In genomic region chr9:111184929-111185328, GRCm38 (mm10) we compare ENCODE assay signal across 15 mouse cellular contexts.
DNase-seq lines count a peak whose midpoint lies in the region; ATAC-seq and TF ChIP-seq lines count a peak whose summit lies in the region.
"Had no signal": no experiment of that assay in that cellular context is flagged by ENCODE, and none has a peak within 500 bp of the region (broad histone marks: within the 10 kb centered on the region; RNA-seq: fewer than 3 reads in every experiment).

No protein-coding gene starts in this region.

- H3K9ac ChIP-seq in forebrain, embryonic 11.5 days (ENCODE audit: low read length), result no peak overlapping the region
- H3K9ac ChIP-seq in liver, embryonic 16.5 days (ENCODE audit: low read depth, low read length), result no peak overlapping the region
- H3K9ac ChIP-seq: embryonic facial prominence, embryonic 15.5 days; lung, embryonic 14.5 days had no signal

- peaks cover 2% of the 10 kb centered on the region; the same call in 1 of the 2 replicates for H3K36me3 ChIP-seq in forebrain, embryonic 11.5 days (ENCODE audit: control insufficient read depth, insufficient read depth, low read length)
- H3K36me3 ChIP-seq in forebrain, embryonic 10.5 days (replicated peaks), result peaks cover 15% of the 10 kb centered on the region
- no peaks in the 10 kb centered on the region for H3K36me3 ChIP-seq in testis, adult 2 months (ENCODE audit: control insufficient read depth, insufficient read depth, low read length)
- H3K36me3 ChIP-seq in liver, embryonic 16.5 days (ENCODE audit: control insufficient read depth, insufficient read depth), result no peaks in the 10 kb centered on the region; the same call in 1 of the 2 replicates

- peak; percentile 33; the same call in 1 of the 2 replicates for TF ChIP-seq POLR2A in testis, adult 2 months (IDR thresholded peaks at IDR 0.05; ENCODE audit: control insufficient read depth, low read depth, low read length)

- no peak overlapping the region for H3K27ac ChIP-seq in forebrain, embryonic 11.5 days (ENCODE audit: low read depth, low read length)
- H3K27ac ChIP-seq in forebrain, embryonic 10.5 days, result no peak overlapping the region
- no peak overlapping the region for H3K27ac ChIP-seq in testis, adult 2 months (ENCODE audit: control insufficient read depth, insufficient read depth, low read depth, low read length)
- H3K27ac ChIP-seq in liver, embryonic 16.5 days (ENCODE audit: low read length), result no peak overlapping the region
- H3K27ac ChIP-seq: embryonic facial prominence, embryonic 15.5 days had no signal

- no peak for DNase-seq in forebrain, embryonic 11.5 days (ENCODE audit: low spot score)
- DNase-seq in forebrain, embryonic 10.5 days (ENCODE audit: extremely low spot score, low spot score), result no peak
- DNase-seq in testis, postnatal 14 days (ENCODE audit: low spot score), result no peak
- DNase-seq in ovary, postnatal 10 days (ENCODE audit: low spot score), result no peak
- no peak for DNase-seq in left cerebral cortex, adult 11 months (ENCODE audit: low spot score)
- DNase-seq in left cerebral cortex, adult 8-10 months (ENCODE audit: low spot score in 2 of 2), result no peak
- DNase-seq: adrenal gland, adult 8-10 months; cerebellum, postnatal 10 days; heart, postnatal 14 days; kidney, adult 11 months; kidney, postnatal 4 days; lung, embryonic 14.5 days had no signal

- H3K4me3 ChIP-seq in forebrain, embryonic 11.5 days (ENCODE audit: low read depth, low read length), result no peak overlapping the region
- H3K4me3 ChIP-seq in forebrain, embryonic 10.5 days, result no peak overlapping the region
- peak overlapping the region; percentile 58; the same call in 1 of the 2 replicates for H3K4me3 ChIP-seq in testis, adult 2 months (ENCODE audit: control insufficient read depth, low read depth, low read length)
- no peak overlapping the region for H3K4me3 ChIP-seq in liver, embryonic 16.5 days (ENCODE audit: low read depth, low read length)
- H3K4me3 ChIP-seq: embryonic facial prominence, embryonic 15.5 days had no signal

- H3K4me2 ChIP-seq in forebrain, embryonic 11.5 days (ENCODE audit: low read depth, low read length, severe bottlenecking), result no peak overlapping the region
- no peak overlapping the region for H3K4me2 ChIP-seq in liver, embryonic 16.5 days (ENCODE audit: low read depth, low read length)
- H3K4me2 ChIP-seq: embryonic facial prominence, embryonic 15.5 days; lung, embryonic 14.5 days had no signal

- peaks cover 2% of the 10 kb centered on the region; the same call in 1 of the 2 replicates for H3K4me1 ChIP-seq in forebrain, embryonic 11.5 days (replicated peaks; ENCODE audit: control insufficient read depth, insufficient read depth, low read length)
- peaks cover 13% of the 10 kb centered on the region for H3K4me1 ChIP-seq in forebrain, embryonic 10.5 days
- H3K4me1 ChIP-seq in testis, adult 2 months (ENCODE audit: control insufficient read depth, insufficient read depth, low read length), result no peaks in the 10 kb centered on the region
- H3K4me1 ChIP-seq in liver, embryonic 16.5 days (ENCODE audit: control insufficient read depth, low read depth, low read length), result no peaks in the 10 kb centered on the region
- H3K4me1 ChIP-seq: embryonic facial prominence, embryonic 15.5 days had no signal

- no peaks in the 10 kb centered on the region for H3K27me3 ChIP-seq in forebrain, embryonic 11.5 days (ENCODE audit: control insufficient read depth, insufficient read depth, low read length)
- no peaks in the 10 kb centered on the region for H3K27me3 ChIP-seq in forebrain, embryonic 10.5 days (ENCODE audit: poor library complexity, severe bottlenecking)
- no peaks in the 10 kb centered on the region for H3K27me3 ChIP-seq in testis, adult 2 months (ENCODE audit: control insufficient read depth, insufficient read depth, low read length)
- H3K27me3 ChIP-seq in liver, embryonic 16.5 days (ENCODE audit: control insufficient read depth, insufficient read depth, low read depth, low read length), result no peaks in the 10 kb centered on the region
- H3K27me3 ChIP-seq: embryonic facial prominence, embryonic 15.5 days had no signal

- WGBS in forebrain, embryonic 11.5 days, result 34% methylated on average over 4 of the region's 4 CpGs
- 46% methylated on average over 4 of the region's 4 CpGs for WGBS in forebrain, embryonic 10.5 days
- 80% methylated on average over 4 of the region's 4 CpGs for WGBS in liver, embryonic 16.5 days (ENCODE audit: insufficient replicate concordance)

- H3K9me3 ChIP-seq in forebrain, embryonic 11.5 days (ENCODE audit: control insufficient read depth, low read length), result no peaks in the 10 kb centered on the region
- no peaks in the 10 kb centered on the region for H3K9me3 ChIP-seq in forebrain, embryonic 10.5 days
- no peaks in the 10 kb centered on the region for H3K9me3 ChIP-seq in liver, embryonic 16.5 days (replicated peaks; ENCODE audit: control insufficient read depth, low read length)
- H3K9me3 ChIP-seq: embryonic facial prominence, embryonic 15.5 days had no signal

- peak; percentile 56; the same call in 1 of the 2 replicates for ATAC-seq in forebrain, embryonic 11.5 days (replicated peaks; ENCODE audit: low FRiP score)
- peak; percentile 54 for ATAC-seq in liver, embryonic 16.5 days (ENCODE audit: low read depth)

- no peak for TF ChIP-seq CTCF in testis, adult 2 months (IDR thresholded peaks at IDR 0.05; ENCODE audit: control insufficient read depth, insufficient read depth, insufficient replicate concordance, low read depth, low read length)
